Mouse (Mus musculus) mesoderm, embryonic 11.5 days (tissue): ENCODE data around the gene Ltbp2.

Experiments used
- DNase-seq: peaks from one replicate; pipeline ENCODE4 v3.0.0-alpha.2; 2012; ENCODE audit warnings: low read depth, low spot score

Gene Ltbp2

DNA sequence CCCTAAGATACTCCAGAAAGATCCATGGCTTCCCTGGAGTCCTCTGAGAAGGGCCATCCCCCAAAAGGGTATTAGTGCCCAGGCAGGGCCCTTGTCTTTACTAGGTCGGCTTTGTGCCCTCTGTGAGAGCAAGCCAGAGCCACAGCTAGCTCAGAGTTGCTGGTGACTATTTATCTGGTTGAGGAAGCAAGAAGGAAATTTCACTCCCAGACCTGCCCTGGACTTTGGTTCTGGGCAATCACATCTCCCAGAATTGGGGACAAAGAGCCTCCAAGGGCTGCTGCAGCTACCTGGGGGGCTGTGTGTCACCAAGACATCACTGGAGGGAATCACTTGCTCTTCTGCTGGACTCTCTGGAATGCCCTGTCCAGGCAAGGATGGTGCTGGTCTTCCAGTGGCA lies 70.3 kb downstream of the Ltbp2 start:
- no peak for DNase-seq

- DNase-seq = no peak
Observed at GRCm38 (mm10) chr12:84805228-84805842, 71.0 kb downstream of the Ltbp2 start.

GRCm38 (mm10) chr12:84802625-84803024 lies 73.7 kb downstream of the Ltbp2 start:
- no peak for DNase-seq

- no peak for DNase-seq
Observed at GRCm38 (mm10) chr12:84801532-84802110, 74.7 kb downstream of the Ltbp2 start.

DNA sequence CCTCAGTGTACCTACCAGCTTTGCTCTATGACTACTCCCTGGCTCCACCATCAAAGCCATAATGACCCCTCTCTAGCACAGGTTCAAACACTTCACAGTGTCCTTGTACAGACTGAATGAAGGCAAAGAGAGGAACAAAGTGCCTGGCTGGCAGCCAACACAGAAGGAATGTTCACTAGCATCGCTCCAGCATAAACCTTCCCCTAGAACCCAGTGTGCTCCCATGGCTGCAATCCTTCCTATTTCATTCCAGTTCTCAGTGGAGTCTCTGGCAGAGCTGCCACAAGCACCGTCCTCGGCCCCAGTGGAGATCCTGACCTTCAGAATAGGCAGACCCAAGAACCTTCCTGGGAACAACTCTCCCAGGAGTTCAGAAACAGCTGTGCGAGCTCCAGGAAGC lies 75.9 kb downstream of the Ltbp2 start:
- no peak for DNase-seq

GRCm38 (mm10) chr12:84799086-84799485 lies 77.2 kb downstream of the Ltbp2 start:
- no peak for DNase-seq

DNA sequence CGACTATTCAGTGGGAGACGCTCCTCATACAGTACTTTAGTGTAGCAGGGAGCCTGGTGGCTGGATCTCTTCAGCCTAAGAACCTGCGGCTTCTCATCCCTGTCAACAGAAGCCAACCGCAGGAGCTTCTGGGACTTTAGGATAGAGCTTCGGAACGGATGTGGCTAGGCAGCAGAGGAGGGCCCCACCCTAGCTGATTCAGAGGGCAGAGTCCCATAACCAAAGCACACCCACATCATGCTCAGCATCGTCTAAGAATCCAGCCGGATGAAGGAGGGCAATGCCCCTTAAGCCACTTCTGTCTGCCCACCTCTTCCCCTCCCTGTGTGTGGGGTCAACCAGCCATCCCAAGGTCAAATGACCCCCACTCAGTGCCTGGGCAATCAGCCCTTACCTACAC lies 81.7 kb downstream of the Ltbp2 start:
- no peak for DNase-seq

GRCm38 (mm10) chr12:84792629-84793028 lies 83.7 kb downstream of the Ltbp2 start:
- DNase-seq = no peak

GRCm38 (mm10) chr12:84790853-84791252 lies 85.5 kb downstream of the Ltbp2 start:
- DNase-seq = no peak

- DNase-seq = no peak
Observed at GRCm38 (mm10) chr12:84786091-84786490, 90.2 kb downstream of the Ltbp2 start.

DNA sequence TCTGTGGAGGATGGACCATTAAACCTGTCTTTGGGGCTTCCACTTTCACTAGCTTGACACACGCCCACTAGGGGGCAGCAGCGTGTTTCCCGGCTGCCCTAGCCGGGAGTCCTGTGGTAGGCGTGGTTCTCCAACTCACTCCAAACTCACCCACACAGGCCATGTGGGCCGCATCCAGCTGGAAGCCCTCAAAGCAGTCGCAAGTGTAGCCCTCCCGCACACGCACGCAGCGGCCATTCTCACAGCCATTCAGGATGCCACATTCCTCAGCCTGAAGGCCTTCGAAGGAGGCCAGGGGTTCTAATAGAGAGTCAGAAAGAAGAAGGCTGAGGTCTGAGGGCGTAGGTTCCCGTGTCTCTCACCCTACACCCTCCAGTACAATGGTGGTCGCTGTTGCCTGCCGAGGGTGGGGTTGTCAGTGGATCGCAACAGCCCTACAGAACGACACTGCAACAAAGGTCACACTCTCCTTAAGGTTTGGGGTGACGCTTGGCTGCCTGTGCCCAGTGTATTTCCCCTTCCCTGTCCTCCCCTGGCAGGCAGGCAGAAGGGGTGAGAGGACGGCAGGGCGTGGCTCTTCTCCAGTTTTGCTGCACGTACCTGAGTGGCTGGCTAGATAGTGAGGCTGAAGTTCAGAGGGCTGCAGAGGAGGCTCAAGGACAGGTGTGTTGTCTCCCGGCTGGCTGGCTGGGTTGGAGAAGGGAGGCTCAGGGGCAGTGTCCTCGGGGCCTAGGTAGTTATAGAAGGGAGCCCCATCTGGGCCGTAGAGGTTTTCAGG lies 91.5 kb downstream of the Ltbp2 start:
- DNase-seq = peak; percentile 93

DNA sequence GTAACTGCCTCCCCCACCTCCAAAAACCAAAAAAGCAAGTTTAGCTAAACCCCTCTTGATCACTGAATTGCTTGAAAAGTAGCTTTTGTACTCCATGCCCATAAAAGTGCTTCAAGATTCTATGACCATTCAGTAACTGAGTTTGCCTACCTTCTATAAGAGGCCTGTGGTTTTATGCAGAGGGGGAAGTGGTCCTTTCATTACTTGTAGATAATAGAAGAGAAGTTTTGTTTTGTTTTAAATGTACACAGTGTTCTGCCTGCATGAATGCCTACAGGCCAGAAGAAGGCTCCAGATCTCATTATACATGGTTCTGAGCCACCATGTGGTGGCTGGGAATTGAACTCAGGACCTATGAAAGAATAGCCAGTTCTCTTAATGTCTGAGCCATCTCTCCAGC lies 100.1 kb downstream of the Ltbp2 start:
- no peak for DNase-seq

GRCm38 (mm10) chr12:84774376-84774775 lies 102.0 kb downstream of the Ltbp2 start:
- no peak for DNase-seq

GRCm38 (mm10) chr12:84773476-84773875 lies 102.9 kb downstream of the Ltbp2 start:
- DNase-seq = no peak

DNA sequence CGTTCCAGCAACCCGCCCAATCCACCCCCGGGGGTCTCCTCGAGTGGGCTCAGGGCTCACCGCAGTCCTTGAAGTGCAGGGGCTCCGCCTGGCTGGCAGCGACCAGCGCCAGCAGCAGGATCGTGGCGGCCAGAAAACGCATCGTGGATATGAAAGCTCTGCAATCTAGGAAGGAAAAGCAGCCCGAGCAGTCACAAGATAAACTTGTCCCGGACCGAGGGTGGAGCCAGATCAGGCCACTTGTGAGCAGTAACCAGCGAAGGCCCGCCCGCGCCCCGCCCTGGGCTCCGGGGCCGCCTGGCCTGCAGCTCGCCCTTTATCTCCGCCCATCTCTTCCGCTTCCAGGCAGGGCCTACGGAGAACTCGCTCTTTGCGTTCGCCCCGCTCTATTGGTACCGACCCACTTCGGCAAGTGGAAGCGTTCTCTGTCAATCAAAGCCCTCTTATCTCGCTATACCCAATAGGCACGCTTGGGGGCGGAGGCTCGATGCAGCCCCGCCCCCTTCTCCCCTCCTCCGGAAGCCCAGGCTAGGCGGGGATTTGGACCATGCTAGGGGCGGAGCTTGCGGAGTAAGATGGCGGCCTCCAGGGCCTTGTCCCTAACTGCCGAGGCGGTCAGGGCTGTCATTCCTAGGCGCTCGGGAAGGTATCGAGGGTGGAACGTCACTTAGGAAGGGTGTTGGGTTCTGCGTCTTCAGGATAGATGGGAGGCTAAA lies 103.4 kb downstream of the Ltbp2 start, which contains the start of the genes Npc2 and Isca2:
Gene Npc2, minus strand, starts transcription at position 427 of the 716 bp plus-strand sequence.
Gene Isca2, plus strand, starts transcription at position 526 of the 716 bp plus-strand sequence.
- DNase-seq = peak; percentile 99

GRCm38 (mm10) chr12:84771981-84772520 lies 104.3 kb downstream of the Ltbp2 start:
- peak; percentile 70 for DNase-seq

GRCm38 (mm10) chr12:84769624-84770023 lies 106.7 kb downstream of the Ltbp2 start:
- no peak for DNase-seq

- DNase-seq = no peak
Observed at GRCm38 (mm10) chr12:84767510-84767909, 108.8 kb downstream of the Ltbp2 start.

- no peak for DNase-seq
Observed at GRCm38 (mm10) chr12:84766113-84766735, 110.1 kb downstream of the Ltbp2 start.

DNA sequence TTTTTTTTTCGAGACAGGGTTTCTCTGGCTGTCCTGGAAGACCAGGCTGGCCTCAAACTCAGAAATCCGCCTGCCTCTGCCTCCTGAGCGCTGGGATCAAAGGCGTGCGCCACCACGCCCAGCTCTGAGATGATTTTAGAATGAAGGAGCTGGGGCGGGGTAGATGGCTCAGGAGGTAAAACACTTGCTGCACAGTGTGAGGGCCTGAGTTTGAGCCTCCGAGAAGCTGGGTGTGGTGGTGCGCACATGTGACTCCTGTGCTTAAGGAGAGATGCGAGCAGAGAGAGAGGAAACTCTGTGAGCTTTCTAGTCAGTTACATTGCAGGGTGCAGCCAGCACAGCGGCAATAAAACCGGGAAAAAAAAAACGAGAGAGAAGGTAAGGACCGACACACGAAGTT lies 110.8 kb downstream of the Ltbp2 start:
- no peak for DNase-seq

- DNase-seq = no peak
Observed at GRCm38 (mm10) chr12:84764756-84765155, 111.6 kb downstream of the Ltbp2 start.
